In genomic region chr15:85041546-85042225, GRCm38 (mm10) we compare ENCODE assay signal across 10 mouse cellular contexts. TPM values are rescaled to one million over a fixed set of nuclear protein-coding genes. Genes with fewer than 3 reads are reported as not detected.
DNase-seq lines count a peak whose midpoint lies in the region; ATAC-seq and TF ChIP-seq lines count a peak whose summit lies in the region.
"Had no signal": no experiment of that assay in that cellular context is flagged by ENCODE, and none has a peak within 500 bp of the region (broad histone marks: within the 10 kb centered on the region; RNA-seq: fewer than 3 reads in every experiment).

No protein-coding gene starts in this region.

- no peak for ATAC-seq in lung, embryonic 14.5 days (ENCODE audit: insufficient read depth)
- ATAC-seq in embryonic facial prominence, embryonic 15.5 days (ENCODE audit: insufficient number of reproducible peaks, low FRiP score, low TSS enrichment, low read depth): no peak
- ATAC-seq in hindbrain, embryonic 13.5 days (ENCODE audit: low FRiP score): no peak
- no peak for ATAC-seq in liver, embryonic 11.5 days (replicated peaks; ENCODE audit: low FRiP score)

- WGBS in lung, embryonic 14.5 days: 68% methylated on average over 10 of the region's 10 CpGs
- WGBS in embryonic facial prominence, embryonic 15.5 days: 66% methylated on average over 10 of the region's 10 CpGs
- WGBS in hindbrain, embryonic 13.5 days: 84% methylated on average over 10 of the region's 10 CpGs
- 79% methylated on average over 10 of the region's 10 CpGs for WGBS in liver, embryonic 11.5 days

- no peak overlapping the region for H3K4me3 ChIP-seq in lung, embryonic 14.5 days (ENCODE audit: low read depth, low read length)
- H3K4me3 ChIP-seq in embryonic facial prominence, embryonic 15.5 days (replicated peaks): no peak overlapping the region
- no peak overlapping the region for H3K4me3 ChIP-seq in hindbrain, embryonic 13.5 days
- no peak overlapping the region for H3K4me3 ChIP-seq in myocyte
- H3K4me3 ChIP-seq in liver, embryonic 11.5 days (ENCODE audit: low read depth, low read length): no peak overlapping the region
- H3K4me3 ChIP-seq: liver, embryonic 15.5 days had no signal

- peaks cover 58% of the 10 kb centered on the region for H3K79me2 ChIP-seq in myocyte (ENCODE audit: control insufficient read depth, insufficient read depth)

- peaks cover 16% of the 10 kb centered on the region; the same call in 1 of the 2 replicates for H3K4me1 ChIP-seq in lung, embryonic 14.5 days (ENCODE audit: insufficient read depth)
- H3K4me1 ChIP-seq in embryonic facial prominence, embryonic 15.5 days: peaks cover 49% of the 10 kb centered on the region
- peaks cover 54% of the 10 kb centered on the region for H3K4me1 ChIP-seq in hindbrain, embryonic 13.5 days (replicated peaks)
- H3K4me1 ChIP-seq in liver, embryonic 11.5 days (replicated peaks; ENCODE audit: control insufficient read depth, insufficient read depth, low read length): peaks cover 14% of the 10 kb centered on the region

- H3K9ac ChIP-seq in lung, embryonic 14.5 days: no peak overlapping the region
- H3K9ac ChIP-seq in embryonic facial prominence, embryonic 15.5 days: no peak overlapping the region
- no peak overlapping the region for H3K9ac ChIP-seq in hindbrain, embryonic 13.5 days
- no peak overlapping the region for H3K9ac ChIP-seq in liver, embryonic 11.5 days (ENCODE audit: low read depth, low read length)
- H3K9ac ChIP-seq: liver, embryonic 15.5 days had no signal

- TF ChIP-seq CTCF in lung, embryonic 14.5 days (IDR thresholded peaks at IDR 0.05; ENCODE audit: low read depth): no peak

- H3K9me3 ChIP-seq in lung, embryonic 14.5 days (ENCODE audit: low read depth, low read length): no peaks in the 10 kb centered on the region
- H3K9me3 ChIP-seq in embryonic facial prominence, embryonic 15.5 days (replicated peaks): no peaks in the 10 kb centered on the region
- no peaks in the 10 kb centered on the region for H3K9me3 ChIP-seq in hindbrain, embryonic 13.5 days
- H3K9me3 ChIP-seq in liver, embryonic 11.5 days (ENCODE audit: control insufficient read depth, low read length): no peaks in the 10 kb centered on the region
- H3K9me3 ChIP-seq: liver, embryonic 15.5 days had no signal

- peaks cover 16% of the 10 kb centered on the region; the same call in 1 of the 2 replicates for H3K36me3 ChIP-seq in lung, embryonic 14.5 days (ENCODE audit: insufficient read depth)
- peaks cover 17% of the 10 kb centered on the region for H3K36me3 ChIP-seq in embryonic facial prominence, embryonic 15.5 days
- peaks cover 14% of the 10 kb centered on the region for H3K36me3 ChIP-seq in hindbrain, embryonic 13.5 days
- H3K36me3 ChIP-seq in myocyte (ENCODE audit: control insufficient read depth, insufficient read depth): peaks cover 5% of the 10 kb centered on the region
- H3K36me3 ChIP-seq in liver, embryonic 11.5 days (ENCODE audit: control insufficient read depth, insufficient read depth, low read length): no peaks in the 10 kb centered on the region
- H3K36me3 ChIP-seq: liver, embryonic 15.5 days had no signal

- no peak for DNase-seq in lung, embryonic 14.5 days
- DNase-seq in lung, adult 18-20 months: no peak
- DNase-seq in urinary bladder, postnatal 36 days (ENCODE audit: low spot score in 2 of 2): no peak
- DNase-seq in liver, embryonic 11.5 days (ENCODE audit: low spot score): no peak
- no peak for DNase-seq in cerebellum, postnatal 10 days
- DNase-seq: cerebellum, adult 11 months had no signal

- H3ac ChIP-seq in myocyte (ENCODE audit: control insufficient read depth, insufficient read length): no peak overlapping the region

- peak overlapping the region; percentile 85 for H3K27ac ChIP-seq in lung, embryonic 14.5 days (ENCODE audit: low read depth)
- peak overlapping the region; percentile 84 for H3K27ac ChIP-seq in embryonic facial prominence, embryonic 15.5 days (replicated peaks)
- H3K27ac ChIP-seq in hindbrain, embryonic 13.5 days: peak overlapping the region; percentile 74
- no peak overlapping the region for H3K27ac ChIP-seq in liver, embryonic 11.5 days (ENCODE audit: low read depth, low read length)
- H3K27ac ChIP-seq: liver, embryonic 15.5 days had no signal

- H3K4me2 ChIP-seq in lung, embryonic 14.5 days: no peak overlapping the region
- no peak overlapping the region for H3K4me2 ChIP-seq in embryonic facial prominence, embryonic 15.5 days (replicated peaks)
- H3K4me2 ChIP-seq in hindbrain, embryonic 13.5 days: no peak overlapping the region
- H3K4me2 ChIP-seq in myocyte (ENCODE audit: low read depth): peak overlapping the region; percentile 41
- no peak overlapping the region for H3K4me2 ChIP-seq in liver, embryonic 11.5 days
- H3K4me2 ChIP-seq: liver, embryonic 15.5 days had no signal

- no peaks in the 10 kb centered on the region for H3K27me3 ChIP-seq in lung, embryonic 14.5 days (ENCODE audit: insufficient read depth, low read length)
- no peaks in the 10 kb centered on the region for H3K27me3 ChIP-seq in embryonic facial prominence, embryonic 15.5 days
- H3K27me3 ChIP-seq in hindbrain, embryonic 13.5 days: no peaks in the 10 kb centered on the region
- no peaks in the 10 kb centered on the region for H3K27me3 ChIP-seq in myocyte (ENCODE audit: control insufficient read depth, insufficient read depth, insufficient read length)
- no peaks in the 10 kb centered on the region for H3K27me3 ChIP-seq in liver, embryonic 11.5 days (replicated peaks; ENCODE audit: control insufficient read depth, insufficient read depth, low read length)
- H3K27me3 ChIP-seq: liver, embryonic 15.5 days had no signal

- TF ChIP-seq POLR2A in myocyte (IDR thresholded peaks at IDR 0.05; ENCODE audit: insufficient read length, low read depth): no peak

TF ChIP-seq in myocyte, 11 proteins besides CTCF, POLR2A, EP300 and RAD21:
- TF ChIP-seq SRF (IDR thresholded peaks at IDR 0.05; ENCODE audit: control insufficient read depth, insufficient read length, low read depth) (no peak), MAX (IDR thresholded peaks at IDR 0.05; ENCODE audit: low read depth) (no peak), TCF12 (IDR thresholded peaks at IDR 0.05; ENCODE audit: insufficient read depth, poor library complexity, severe bottlenecking) (no peak), MYOD1 (IDR thresholded peaks at IDR 0.05; ENCODE audit: control insufficient read depth in 1 of 3, insufficient read length in 2 of 3, low read depth in 2 of 3) (no peak), POLR2AphosphoS2 (IDR thresholded peaks at IDR 0.05; ENCODE audit: insufficient read length, low read depth) (no peak), MYOG (IDR thresholded peaks at IDR 0.05; ENCODE audit: control insufficient read depth in 1 of 3, insufficient read depth in 1 of 3, insufficient read length in 2 of 3, low read depth in 2 of 3) (no peak), REST (IDR thresholded peaks at IDR 0.05; ENCODE audit: insufficient read depth, insufficient read length) (no peak), E2F4 (IDR thresholded peaks at IDR 0.05; ENCODE audit: insufficient read depth) (no peak), USF1 (IDR thresholded peaks at IDR 0.05; ENCODE audit: low read depth) (no peak), CEBPB (IDR thresholded peaks at IDR 0.05; ENCODE audit: insufficient read depth, poor library complexity, severe bottlenecking) (no peak)

RNA-seq across cellular contexts. Expression of gene Fam118a, which starts 12.9 kb away (rescaled TPM):
- polyA plus RNA-seq in lung, embryonic 14.5 days (2014; fragmentation: Nextera tagmentation; extraction: Ambion mirVana): 37.0 and 37.5 TPM in 2 replicates
- polyA plus RNA-seq in embryonic facial prominence, embryonic 15.5 days (2015; fragmentation: Nextera tagmentation; extraction: Ambion mirVana): 24.9 and 31.7 TPM in 2 replicates
- 26.7 and 30.4 TPM in 2 replicates for polyA plus RNA-seq in hindbrain, embryonic 13.5 days (2015; fragmentation: Nextera tagmentation; extraction: Ambion mirVana)
- polyA plus RNA-seq in myocyte (2012; fragmentation: generic; extraction: Trizol): 16.0 TPM
- polyA plus RNA-seq in liver, embryonic 11.5 days (2014; fragmentation: Nextera tagmentation; extraction: Ambion mirVana): 17.0 and 19.6 TPM in 2 replicates

RNA-seq across cellular contexts. Expression of gene Upk3a, which starts 24.7 kb away (rescaled TPM):
- 2.4 and 3.3 TPM in 2 replicates for polyA plus RNA-seq in lung, embryonic 14.5 days (2014; fragmentation: Nextera tagmentation; extraction: Ambion mirVana)
- 6.2 and 18.2 TPM in 2 replicates for polyA plus RNA-seq in embryonic facial prominence, embryonic 15.5 days (2015; fragmentation: Nextera tagmentation; extraction: Ambion mirVana)
- polyA plus RNA-seq in hindbrain, embryonic 13.5 days (2015; fragmentation: Nextera tagmentation; extraction: Ambion mirVana): 0.26 and 0.66 TPM in 2 replicates
- polyA plus RNA-seq in myocyte (2012; fragmentation: generic; extraction: Trizol): not detected
- polyA plus RNA-seq in liver, embryonic 11.5 days (2014; fragmentation: Nextera tagmentation; extraction: Ambion mirVana): not detected in 2 replicates
- polyA plus RNA-seq: liver, embryonic 15.5 days had no signal

RNA-seq across cellular contexts. Expression of gene 5031439G07Rik, which starts 53.3 kb away (rescaled TPM):
- polyA plus RNA-seq in lung, embryonic 14.5 days (2014; fragmentation: Nextera tagmentation; extraction: Ambion mirVana): 11.6 and 13.5 TPM in 2 replicates
- polyA plus RNA-seq in embryonic facial prominence, embryonic 15.5 days (2015; fragmentation: Nextera tagmentation; extraction: Ambion mirVana): 9.1 and 9.8 TPM in 2 replicates
- polyA plus RNA-seq in hindbrain, embryonic 13.5 days (2015; fragmentation: Nextera tagmentation; extraction: Ambion mirVana): 17.7 and 18.4 TPM in 2 replicates
- 44.0 TPM for polyA plus RNA-seq in myocyte (2012; fragmentation: generic; extraction: Trizol)
- 4.6 and 5.5 TPM in 2 replicates for polyA plus RNA-seq in liver, embryonic 11.5 days (2014; fragmentation: Nextera tagmentation; extraction: Ambion mirVana)
